30 mouse cellular contexts compared by ENCODE assay signal in the genomic region with DNA sequence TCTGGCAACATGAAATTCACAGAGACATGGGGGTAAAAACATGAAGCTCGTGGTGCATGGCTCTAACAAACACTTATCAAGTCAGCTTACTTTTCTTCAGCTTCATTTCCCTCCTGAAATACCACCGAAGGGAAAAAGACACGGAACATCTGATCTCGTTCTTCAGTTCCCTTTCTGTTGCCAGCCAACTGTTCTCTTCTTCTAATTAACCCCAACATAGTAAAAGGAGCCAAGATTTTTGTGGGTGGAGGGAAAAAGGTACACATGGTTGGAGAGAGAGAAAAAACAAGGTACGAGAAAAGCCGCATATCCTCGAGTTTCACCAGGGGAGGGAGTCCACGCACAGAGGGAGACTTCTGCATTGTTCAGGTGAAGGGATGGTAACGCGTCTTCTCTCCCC. TPM values are rescaled to one million over a fixed set of nuclear protein-coding genes. Genes with fewer than 3 reads are reported as not detected.
A peak's percentile ranks its signal among the peaks of the same experiment; 100 is the strongest.
DNase-seq lines count a peak whose midpoint lies in the region; ATAC-seq lines count a peak whose summit lies in the region.
"Had no signal": no experiment of that assay in that cellular context is flagged by ENCODE, and none has a peak within 500 bp of the region (broad histone marks: within the 10 kb centered on the region; RNA-seq: fewer than 3 reads in every experiment).

No protein-coding gene starts in this region.

- no peaks in the 10 kb centered on the region for H3K27me3 ChIP-seq in forebrain, embryonic 14.5 days (replicated peaks; ENCODE audit: control insufficient read depth, insufficient read depth, low read length)
- H3K27me3 ChIP-seq in forebrain, embryonic 12.5 days, result peaks cover 22% of the 10 kb centered on the region
- peaks cover 13% of the 10 kb centered on the region for H3K27me3 ChIP-seq in heart, embryonic 10.5 days (ENCODE audit: insufficient read depth, poor library complexity, severe bottlenecking)

- H3K27ac ChIP-seq in forebrain, embryonic 14.5 days (ENCODE audit: low read depth, low read length), result no peak overlapping the region
- no peak overlapping the region for H3K27ac ChIP-seq in forebrain, embryonic 12.5 days
- no peak overlapping the region for H3K27ac ChIP-seq in heart, embryonic 10.5 days
- H3K27ac ChIP-seq: embryonic facial prominence, embryonic 15.5 days; forebrain, embryonic 13.5 days; gastrocnemius, adult 2 months; hindbrain, postnatal 0 days had no signal

- H3K36me3 ChIP-seq in forebrain, embryonic 14.5 days (ENCODE audit: control insufficient read depth, insufficient read depth, low read length), result no peaks in the 10 kb centered on the region
- H3K36me3 ChIP-seq in forebrain, embryonic 12.5 days (replicated peaks), result no peaks in the 10 kb centered on the region
- H3K36me3 ChIP-seq in heart, embryonic 10.5 days, result no peaks in the 10 kb centered on the region
- H3K36me3 ChIP-seq: embryonic facial prominence, embryonic 15.5 days had no signal

- ATAC-seq in forebrain, embryonic 14.5 days, result no peak
- ATAC-seq in forebrain, embryonic 12.5 days (ENCODE audit: low FRiP score), result no peak
- ATAC-seq: CD4-positive, CD25-positive, alpha-beta regulatory T cell, adult 4 months; forebrain, embryonic 13.5 days; hindbrain, postnatal 0 days had no signal

- H3K4me1 ChIP-seq in forebrain, embryonic 14.5 days (ENCODE audit: control insufficient read depth, insufficient read depth, low read length), result no peaks in the 10 kb centered on the region
- 0 out of 2 replicates have a peak, but pooled peaks cover 3% of the 10 kb centered on the region for H3K4me1 ChIP-seq in forebrain, embryonic 12.5 days
- peaks cover 4% of the 10 kb centered on the region; the same call in 1 of the 2 replicates for H3K4me1 ChIP-seq in heart, embryonic 10.5 days

- no peak overlapping the region for H3K9ac ChIP-seq in forebrain, embryonic 14.5 days (ENCODE audit: low read length)
- H3K9ac ChIP-seq in forebrain, embryonic 12.5 days, result no peak overlapping the region
- H3K9ac ChIP-seq: embryonic facial prominence, embryonic 15.5 days; forebrain, embryonic 13.5 days had no signal

- WGBS in forebrain, embryonic 14.5 days, result 31% methylated on average over 10 of the region's 10 CpGs
- 43% methylated on average over 10 of the region's 10 CpGs for WGBS in forebrain, embryonic 12.5 days
- WGBS in heart, embryonic 10.5 days, result 59% methylated on average over 10 of the region's 10 CpGs

- no peak overlapping the region for H3K4me2 ChIP-seq in forebrain, embryonic 14.5 days (ENCODE audit: low read length)
- no peak overlapping the region for H3K4me2 ChIP-seq in forebrain, embryonic 12.5 days
- H3K4me2 ChIP-seq: embryonic facial prominence, embryonic 15.5 days; forebrain, embryonic 13.5 days had no signal

- DNase-seq in forebrain, embryonic 14.5 days (ENCODE audit: low spot score), result peak; percentile 54
- peak; percentile 3 for DNase-seq in heart, adult 11 months
- no peak for DNase-seq in heart, embryonic 10.5 days (ENCODE audit: low spot score)
- peak; percentile 20 for DNase-seq in layer of hippocampus, adult 9-11 months
- DNase-seq in layer of hippocampus, postnatal 25 days (ENCODE audit: extremely low spot score in 1 of 2, low spot score in 1 of 2), result no peak
- DNase-seq in telencephalon, adult 2 months (ENCODE audit: low read depth, low spot score), result peak; percentile 48
- no peak for DNase-seq in heart, postnatal 10 days
- DNase-seq: adrenal gland, adult 2 months; adrenal gland, postnatal 25 days; B cell, adult 2 months; cerebellum, adult 11 months; cerebellum, adult 8-10 months; cerebellum, postnatal 14 days; embryo, embryonic 11 days; gastrocnemius, adult 2 months; gastrocnemius, postnatal 25 days; heart, postnatal 14 days; kidney, adult 2 months had no signal

- intact Hi-C loops in heart, postnatal 10 days (cut with DNase I), result no loop called here

- H3K4me3 ChIP-seq in forebrain, embryonic 14.5 days (ENCODE audit: low read depth, low read length), result no peak overlapping the region
- no peak overlapping the region for H3K4me3 ChIP-seq in forebrain, embryonic 12.5 days (replicated peaks)
- no peak overlapping the region for H3K4me3 ChIP-seq in heart, embryonic 10.5 days
- H3K4me3 ChIP-seq: embryonic facial prominence, embryonic 15.5 days; erythroblast, embryonic 14.5 days; forebrain, embryonic 13.5 days; gastrocnemius, adult 2 months had no signal

- no peaks in the 10 kb centered on the region for H3K9me3 ChIP-seq in forebrain, embryonic 14.5 days (replicated peaks; ENCODE audit: control insufficient read depth, low read length)
- no peaks in the 10 kb centered on the region for H3K9me3 ChIP-seq in forebrain, embryonic 12.5 days
- no peaks in the 10 kb centered on the region for H3K9me3 ChIP-seq in heart, embryonic 10.5 days
- H3K9me3 ChIP-seq: embryonic facial prominence, embryonic 15.5 days; forebrain, embryonic 13.5 days had no signal

RNA-seq across cellular contexts. Expression of a gene that starts 32.0 kb away (rescaled TPM):
- polyA plus RNA-seq in forebrain, embryonic 14.5 days (2014; fragmentation: Nextera tagmentation; extraction: Ambion mirVana), result 0.21 and 0.36 TPM in 2 replicates
- polyA plus RNA-seq in forebrain, embryonic 12.5 days (2016; fragmentation: Nextera tagmentation; extraction: Ambion mirVana), result 0.10 TPM in 1 of 2 replicates, not detected in the other
- polyA plus RNA-seq in heart, embryonic 10.5 days (2016; fragmentation: Nextera tagmentation; extraction: Ambion mirVana), result 0.11 TPM in 1 of 2 replicates, not detected in the other
- 10 to 100 TPM; 12.1 to 15.2 TPM for total RNA-seq in layer of hippocampus, postnatal 25 days (2021)
- not detected for total RNA-seq in heart, postnatal 10 days (2021)
- total RNA-seq: adrenal gland, adult 2 months; adrenal gland, postnatal 25 days; common myeloid progenitor, adult 5-6 weeks; gastrocnemius, adult 2 months; gastrocnemius, postnatal 25 days; granulocyte monocyte progenitor cell, adult 5-6 weeks; heart, postnatal 14 days; hematopoietic stem cell, adult 5-6 weeks; MEL had no signal
- polyA plus RNA-seq: adrenal gland, adult 2 months; CD4-positive, CD25-positive, alpha-beta regulatory T cell, adult 4 months; embryonic facial prominence, embryonic 15.5 days; erythroblast, embryonic 14.5 days; heart, embryonic 14.5 days; intestine, embryonic 14.5 days; kidney, adult 2 months had no signal

Comparison
In these comparisons a context has a peak if more than half of its experiments do, and no peak if none do; other contexts are left out.
1. DNase-seq: peak in forebrain, embryonic 14.5 days (single experiment), heart, adult 11 months (single experiment), layer of hippocampus, adult 9-11 months (single experiment) and telencephalon, adult 2 months (single experiment); none in heart, embryonic 10.5 days (single experiment), layer of hippocampus, postnatal 25 days (0 of 2) and heart, postnatal 10 days (0 of 2).